Mouse (Mus musculus): Measurements from ENCODE around the gene Olfr1413.

Olfr1413 gene

GRCm38 (mm10) chr1:92571022-92571421 lies at the start of gene Olfr1413:
TSS of gene Olfr1413 (plus strand) at chr1:92571322.
- DNase-seq (ENCODE audit: low spot score): no peak

DNA sequence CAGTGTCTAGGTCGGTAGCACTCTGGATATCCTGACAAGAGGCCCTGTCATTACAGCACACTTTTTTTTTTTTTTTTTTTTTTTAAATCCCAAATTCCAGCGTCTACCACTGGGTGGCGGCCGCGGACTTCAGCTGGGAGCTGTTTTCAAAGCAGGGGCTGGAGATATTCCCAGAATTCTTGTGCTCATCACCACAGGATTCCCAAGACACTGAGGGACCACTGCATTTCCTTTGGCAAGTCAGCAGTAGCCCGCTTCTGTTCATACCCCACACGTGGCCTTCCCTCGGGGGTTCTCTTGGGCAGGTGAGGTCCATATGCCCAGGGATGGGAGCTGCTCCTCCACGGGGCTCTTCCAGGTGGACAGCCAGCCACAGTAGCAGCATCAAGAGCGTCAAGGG lies 49.7 kb upstream of the Olfr1413 start:
- no peak for DNase-seq (ENCODE audit: low spot score)

DNA sequence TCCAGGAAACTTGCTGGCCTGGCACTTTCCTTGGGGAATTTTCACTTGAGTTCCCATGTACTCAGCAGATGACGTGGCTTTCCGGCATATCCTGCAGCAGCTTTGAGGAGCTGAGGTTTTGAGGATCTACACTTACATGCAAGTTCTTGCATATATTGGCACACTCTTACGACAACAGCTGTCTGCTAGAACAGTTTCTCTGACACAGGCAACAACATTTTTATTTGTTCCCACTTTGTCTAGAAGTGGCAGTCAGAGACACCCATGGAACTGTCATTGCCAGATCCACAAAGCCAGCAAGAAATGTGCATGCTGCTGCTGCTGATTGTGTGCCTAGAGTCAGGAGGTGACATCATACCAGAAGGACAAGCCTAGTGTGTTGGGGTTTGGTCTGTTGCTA lies 47.4 kb upstream of the Olfr1413 start:
- DNase-seq (ENCODE audit: low spot score): no peak

- no peak for DNase-seq (ENCODE audit: low spot score)
Measured at GRCm38 (mm10) chr1:92536972-92537371, 34.1 kb upstream of the Olfr1413 start.

- DNase-seq (ENCODE audit: low spot score): no peak
Measured at GRCm38 (mm10) chr1:92539071-92539470, 32.1 kb upstream of the Olfr1413 start.

- no peak for DNase-seq (ENCODE audit: low spot score)
Measured at GRCm38 (mm10) chr1:92545929-92546328, 25.2 kb upstream of the Olfr1413 start.

DNA sequence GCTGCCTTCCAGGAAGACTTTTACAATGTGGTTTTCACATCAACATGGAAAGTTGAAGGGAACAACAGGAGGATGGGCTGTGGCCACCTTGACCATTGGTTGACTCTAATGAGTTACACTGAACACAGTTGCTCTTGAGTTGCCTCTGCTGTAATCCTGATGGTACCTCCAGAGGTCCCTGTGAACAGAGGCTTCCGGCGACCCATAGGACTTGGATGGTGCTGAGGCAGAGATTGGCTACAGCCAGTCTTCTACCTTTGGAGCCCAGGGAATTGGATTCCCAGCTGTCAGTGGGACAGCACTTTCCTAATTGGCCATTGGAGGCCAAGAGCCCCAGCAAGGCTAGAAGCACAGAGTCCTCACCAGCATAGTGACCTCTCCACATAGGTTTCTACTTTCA lies 14.4 kb downstream of the Olfr1413 start, which contains the start of gene Olfr1412:
Gene Olfr1412 (plus strand): TSS at position 301 of the 400 bp plus-strand sequence.
- no peak for DNase-seq (ENCODE audit: low spot score)

DNA sequence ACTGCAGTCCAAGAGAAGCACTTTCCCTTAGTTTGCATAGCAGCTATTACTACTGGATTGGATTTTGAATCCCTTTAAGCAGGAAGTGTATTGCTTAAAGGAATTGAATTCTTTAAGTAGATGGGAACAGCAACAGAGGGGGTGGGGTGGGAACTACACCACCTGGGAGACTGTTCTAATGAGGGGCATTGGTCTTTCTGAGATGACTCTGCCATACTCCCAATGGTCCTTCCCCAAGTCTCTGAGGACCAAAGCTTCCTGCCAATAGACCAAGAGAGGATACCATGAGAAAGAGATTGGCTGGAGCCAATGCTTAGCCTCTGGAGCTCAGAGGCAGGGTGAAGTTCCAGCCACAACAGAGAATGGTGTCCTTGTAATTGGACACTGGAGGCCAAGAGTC lies 23.0 kb downstream of the Olfr1413 start, which contains the start of gene Olfr1411:
Gene Olfr1411 (plus strand): TSS at position 301 of the 400 bp plus-strand sequence.
- no peak for DNase-seq (ENCODE audit: low spot score)

DNA sequence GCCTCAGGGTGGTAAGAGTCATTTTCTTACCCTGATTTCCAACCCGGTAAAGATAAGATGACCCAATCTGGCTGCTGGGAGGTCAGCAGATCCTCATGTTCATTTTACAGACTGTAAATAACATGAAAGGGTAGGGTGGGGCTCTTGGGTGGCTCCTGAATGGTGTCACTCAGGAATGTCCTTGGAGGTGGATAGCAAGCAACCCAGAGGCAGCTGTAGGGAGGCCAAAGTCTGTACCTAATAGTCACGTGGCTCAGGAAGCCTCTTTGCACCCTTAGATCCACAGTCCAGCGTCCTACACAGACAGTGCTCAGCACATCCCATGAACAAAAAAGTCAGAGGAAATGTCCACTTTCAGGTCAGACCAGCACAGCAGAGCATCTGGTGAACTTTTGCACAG lies 24.9 kb downstream of the Olfr1413 start:
- DNase-seq (ENCODE audit: low spot score): no peak

DNA sequence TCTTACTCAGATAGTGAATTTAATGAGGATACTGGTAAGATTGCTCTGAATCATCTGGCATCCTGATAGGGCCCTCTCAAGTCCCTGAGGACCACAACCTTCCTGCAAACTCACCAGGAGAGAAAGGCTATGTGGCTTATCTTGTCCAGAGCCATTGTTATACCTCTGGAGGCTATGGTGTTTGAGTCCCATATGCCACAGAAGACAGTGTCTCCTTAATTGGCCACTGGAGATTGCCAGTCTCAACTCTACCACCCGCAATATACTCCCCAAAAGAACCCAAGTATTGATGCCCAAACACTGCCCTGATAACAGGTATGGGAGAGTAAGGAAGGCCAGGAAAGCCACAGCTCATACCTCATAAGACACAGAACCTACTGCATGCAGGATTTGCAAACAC lies 34.4 kb downstream of the Olfr1413 start, which contains the start of gene Olfr1410:
Gene Olfr1410 (plus strand): TSS at position 301 of the 400 bp plus-strand sequence.
- no peak for DNase-seq (ENCODE audit: low spot score)

GRCm38 (mm10) chr1:92607711-92608110 lies 36.6 kb downstream of the Olfr1413 start:
- DNase-seq (ENCODE audit: low spot score): no peak

DNA sequence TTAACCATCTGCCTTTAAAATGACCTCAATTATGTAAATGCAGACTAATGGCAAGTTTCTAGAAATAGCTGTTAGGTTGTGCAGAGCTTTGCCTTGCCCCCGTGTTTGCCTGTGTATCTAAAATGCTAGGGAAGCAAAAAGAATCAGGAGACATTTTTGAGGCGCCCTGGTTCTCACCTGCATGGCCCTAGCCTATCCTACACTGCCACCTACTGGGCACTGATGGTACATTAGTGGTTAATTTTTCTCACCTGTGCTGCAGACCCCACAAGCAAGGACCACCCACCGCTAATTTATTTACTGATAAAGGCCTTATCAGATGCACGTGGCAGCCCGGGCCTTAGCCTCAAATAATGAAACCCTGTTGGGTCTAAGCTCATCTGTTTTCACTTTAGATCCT lies 39.9 kb downstream of the Olfr1413 start:
- DNase-seq (ENCODE audit: low spot score): peak; percentile 18

DNA sequence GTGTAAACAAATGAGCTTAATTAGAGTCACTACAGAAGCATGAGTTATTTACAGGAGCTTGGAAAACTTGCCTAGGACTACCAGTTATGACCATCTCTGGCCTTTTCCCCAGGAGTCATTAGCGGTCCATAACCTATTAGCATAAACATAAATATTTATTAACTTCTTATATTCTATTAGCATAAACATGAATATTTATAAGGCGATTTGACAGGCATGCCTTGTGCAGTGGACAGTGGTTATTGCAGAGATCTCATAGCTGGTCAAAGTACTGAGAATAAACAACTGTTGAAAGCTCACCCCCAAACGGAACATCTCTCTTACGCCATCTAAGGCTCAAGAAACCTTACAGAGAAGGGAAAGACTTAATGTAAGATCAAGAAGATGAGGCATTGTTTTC lies 42.1 kb downstream of the Olfr1413 start:
- no peak for DNase-seq (ENCODE audit: low spot score)

DNA sequence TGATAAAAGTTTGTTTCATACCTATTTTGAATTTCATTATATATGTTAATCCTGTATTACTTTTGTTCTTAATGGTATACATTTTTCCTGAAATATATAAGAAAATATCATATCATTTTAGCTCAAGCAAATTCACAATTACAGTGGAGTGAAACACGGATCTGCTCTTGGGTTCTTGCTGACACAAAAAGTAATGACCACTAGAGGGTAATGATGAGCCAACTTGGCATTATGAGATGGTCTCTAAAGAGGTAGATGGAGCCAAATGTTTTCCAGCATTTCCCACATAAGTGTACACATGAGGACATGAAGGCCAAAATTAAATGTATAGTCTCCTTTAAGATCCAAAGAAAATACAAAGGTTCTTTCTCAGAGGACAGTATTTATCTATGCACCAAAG lies 43.4 kb downstream of the Olfr1413 start:
- peak; percentile 14 for DNase-seq (ENCODE audit: low spot score)

DNA sequence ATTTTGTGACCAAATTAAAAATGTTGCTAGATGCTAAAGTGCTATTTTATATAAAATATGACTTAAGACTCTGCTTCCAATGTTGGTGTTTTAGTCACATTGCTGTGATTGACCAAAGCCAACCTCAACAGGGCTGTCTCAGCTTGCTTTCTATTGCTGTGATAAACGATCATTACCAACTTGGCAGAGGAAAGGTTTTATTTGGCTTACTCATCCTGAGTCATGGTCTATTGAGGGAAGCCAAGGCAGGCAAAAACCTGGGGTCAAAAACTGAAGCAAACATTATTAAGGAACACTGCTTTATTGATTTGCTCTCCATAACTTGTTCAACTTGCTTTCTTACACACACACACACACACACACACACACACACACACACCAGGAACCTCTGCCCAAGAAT lies 44.9 kb downstream of the Olfr1413 start:
- DNase-seq (ENCODE audit: low spot score): no peak

DNA sequence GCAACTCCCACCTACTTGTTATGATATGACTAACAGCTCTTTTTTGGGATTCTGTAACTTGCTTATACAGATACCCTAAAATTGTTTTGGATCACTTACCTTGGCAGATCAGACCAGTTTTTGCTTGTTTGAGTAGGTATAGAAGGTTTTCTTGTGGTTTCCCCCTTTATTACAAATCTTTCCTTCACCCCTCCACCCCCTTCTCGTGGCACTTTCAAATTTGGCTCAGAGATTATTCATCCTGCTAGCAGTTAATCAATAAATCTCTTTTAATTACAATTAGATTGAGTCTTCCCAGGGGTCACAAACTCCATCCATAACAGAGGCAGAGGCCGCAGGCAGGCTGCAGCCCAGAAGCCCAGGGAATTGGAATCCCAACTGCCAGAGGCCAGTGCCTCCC lies 46.4 kb downstream of the Olfr1413 start, which contains the start of gene Olfr12:
Gene Olfr12 (plus strand): TSS at position 301 of the 400 bp plus-strand sequence.
- no peak for DNase-seq (ENCODE audit: low spot score)

DNA sequence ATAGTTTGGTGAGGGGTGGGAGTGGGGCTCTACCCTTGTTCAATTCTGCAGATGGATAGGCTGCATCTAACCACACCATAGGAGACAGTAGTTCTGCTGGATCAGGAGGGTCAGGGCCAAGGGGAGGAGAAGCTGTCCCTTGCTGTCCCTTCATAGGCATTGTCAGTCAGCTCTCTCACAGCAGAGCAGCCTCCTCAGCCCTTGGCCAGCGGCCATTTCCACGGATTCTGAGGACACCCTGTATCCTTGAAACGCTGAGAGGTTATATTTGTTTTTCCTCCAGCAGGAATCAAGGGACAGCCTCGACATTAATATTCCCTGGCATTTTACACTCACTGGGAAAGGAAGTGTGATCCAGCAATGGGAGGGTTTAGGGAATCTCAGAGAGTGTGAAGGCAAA lies 47.2 kb downstream of the Olfr1413 start:
- no peak for DNase-seq (ENCODE audit: low spot score)
